Mouse (Mus musculus) adrenal gland, adult 8-10 months (tissue): ENCODE measurements at regions not wholly inside any gene's neighbourhood (a gene's known extent, or its start where the extent isn't known, plus 50 kb on each side); places are given as distances from the start of the nearest gene placed in this dataset.

Experiments used
- DNase-seq: peaks from one replicate; pipeline ENCODE4 v3.0.0; 2022

DNA sequence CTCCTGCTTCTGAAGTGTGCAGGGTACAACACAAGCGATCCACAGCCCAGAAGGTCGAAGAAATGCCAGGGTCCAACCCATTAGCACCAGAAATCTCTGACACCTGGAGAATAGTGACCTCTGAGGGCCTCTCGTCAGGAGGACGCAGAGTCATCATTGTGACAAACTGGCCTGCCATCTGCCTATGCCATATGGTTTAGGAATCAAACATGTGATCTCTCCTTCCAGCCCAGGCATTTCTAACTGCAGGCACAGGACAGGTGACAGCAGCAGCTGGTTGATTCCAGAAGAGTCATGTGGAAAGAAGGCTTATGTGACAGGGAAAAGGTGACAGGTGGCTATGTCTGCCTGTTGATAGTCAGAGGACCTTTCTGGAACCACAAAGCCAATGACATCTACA lies 476.0 kb upstream of the Vstm2b start:
- DNase-seq: no peak

DNA sequence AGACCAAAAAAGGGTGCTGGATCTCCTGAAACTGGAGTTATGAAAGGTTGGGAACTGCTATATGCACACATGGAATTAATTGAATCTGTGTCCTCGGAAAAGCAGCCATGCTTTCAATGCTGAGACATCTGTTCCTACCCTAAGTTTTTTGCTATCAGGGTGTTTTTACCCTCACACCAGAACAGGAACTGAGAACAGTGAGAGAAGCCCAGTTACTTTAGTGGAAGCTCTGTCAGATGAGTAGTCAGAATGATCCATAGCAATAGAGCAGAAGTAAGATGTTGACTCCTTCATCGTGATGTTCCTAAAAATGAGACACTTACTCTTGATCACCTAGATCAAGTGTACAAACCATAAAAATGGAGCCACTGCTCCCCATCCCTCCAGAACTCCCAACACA lies 468.7 kb upstream of the Vstm2b start:
- no peak for DNase-seq

DNA sequence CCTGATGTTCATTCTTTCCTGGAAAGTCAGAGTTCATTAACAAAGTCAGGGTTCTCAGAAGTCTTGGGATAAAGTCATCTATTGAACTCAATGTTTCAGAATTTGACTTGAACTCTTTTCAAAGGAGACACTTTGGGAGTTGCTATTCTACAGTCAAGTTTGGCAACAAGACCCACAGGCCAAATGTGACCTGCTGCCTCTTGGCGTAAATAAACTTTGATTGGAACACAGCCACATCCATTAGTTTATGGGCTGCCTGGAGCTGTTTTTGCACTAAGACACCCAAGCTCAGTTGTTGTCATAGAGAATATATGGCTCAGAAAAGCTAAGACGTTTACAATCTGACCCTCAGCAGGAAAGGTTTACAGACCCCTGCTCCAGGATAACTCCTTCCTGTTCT lies 464.2 kb upstream of the Vstm2b start:
- no peak for DNase-seq

DNA sequence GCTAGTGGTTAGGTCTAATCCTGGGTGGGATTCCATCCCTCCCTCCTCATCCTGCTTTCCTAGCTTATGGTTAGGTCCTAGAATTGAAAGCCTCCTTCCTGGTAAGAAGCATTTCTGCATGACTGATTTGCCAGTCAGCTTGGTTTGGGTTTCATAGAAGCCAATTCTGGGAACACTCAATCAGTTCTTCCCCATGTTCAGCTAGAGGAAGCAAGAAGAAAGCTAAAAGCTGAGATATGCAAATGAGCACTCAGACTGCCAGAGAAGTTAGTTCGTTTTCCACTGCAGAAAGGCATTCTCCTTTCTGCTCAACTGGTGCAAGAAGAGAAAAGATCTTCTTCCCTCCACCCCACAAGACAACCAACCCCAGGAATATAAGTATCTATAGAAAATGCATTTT lies 457.0 kb upstream of the Vstm2b start:
- no peak for DNase-seq

DNA sequence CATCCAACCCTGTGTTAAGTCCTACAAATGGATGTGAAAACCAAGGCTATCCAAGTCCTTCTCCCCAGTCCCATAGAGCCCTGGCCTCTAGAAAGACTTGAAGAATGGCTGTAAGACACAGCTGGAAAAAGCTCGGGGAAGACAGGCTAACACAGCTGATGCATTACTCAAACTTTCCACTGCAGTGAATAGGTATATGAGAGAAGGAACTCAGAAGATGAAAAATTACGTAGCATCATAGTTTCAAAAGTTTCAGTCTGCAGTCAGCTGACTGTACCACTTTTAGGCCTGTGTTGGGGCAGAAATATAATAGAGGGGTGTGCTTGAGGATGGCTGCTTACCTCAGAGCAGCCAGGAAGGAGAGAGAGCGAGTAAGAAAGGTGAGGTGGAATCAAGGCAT lies 456.3 kb upstream of the Vstm2b start:
- DNase-seq: no peak

DNA sequence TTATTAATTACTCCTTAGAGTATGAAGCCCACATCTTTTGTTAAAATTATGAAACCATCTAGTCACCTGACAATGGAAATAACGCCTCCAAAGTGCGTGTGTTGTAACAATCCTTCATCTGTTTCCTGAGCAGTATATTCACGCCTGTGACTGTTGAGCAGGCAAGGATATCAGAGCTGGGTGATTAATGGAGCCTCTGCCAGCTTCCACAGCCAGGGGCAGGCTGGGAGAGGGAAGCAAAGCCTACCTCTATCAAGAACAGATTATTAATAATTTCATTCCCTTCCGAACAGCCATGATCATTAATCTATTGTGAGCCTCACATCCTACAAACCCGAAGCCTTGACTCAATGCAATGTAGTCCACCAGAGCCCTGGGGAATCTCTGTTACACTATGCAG lies 431.7 kb upstream of the Vstm2b start:
- no peak for DNase-seq

DNA sequence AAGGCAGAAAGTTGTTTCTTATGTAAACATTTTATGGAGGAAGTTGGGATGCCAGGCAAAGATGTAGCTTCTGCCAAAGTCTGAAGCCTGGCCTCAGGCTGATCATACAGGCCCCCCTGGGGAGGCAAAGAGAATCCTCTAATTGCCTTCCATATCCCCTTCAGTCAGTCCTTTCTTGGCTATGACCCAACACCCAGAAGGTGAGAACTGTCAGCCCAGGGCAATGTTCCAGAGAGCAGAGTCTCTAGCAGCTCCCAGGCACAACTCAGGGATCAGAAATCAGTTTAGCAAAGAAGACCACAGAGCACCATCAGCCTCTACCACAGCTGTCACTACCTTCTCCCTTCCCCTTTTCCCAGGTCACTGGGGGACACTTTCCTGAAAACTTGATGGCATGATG lies 410.9 kb upstream of the Vstm2b start:
- no peak for DNase-seq

DNA sequence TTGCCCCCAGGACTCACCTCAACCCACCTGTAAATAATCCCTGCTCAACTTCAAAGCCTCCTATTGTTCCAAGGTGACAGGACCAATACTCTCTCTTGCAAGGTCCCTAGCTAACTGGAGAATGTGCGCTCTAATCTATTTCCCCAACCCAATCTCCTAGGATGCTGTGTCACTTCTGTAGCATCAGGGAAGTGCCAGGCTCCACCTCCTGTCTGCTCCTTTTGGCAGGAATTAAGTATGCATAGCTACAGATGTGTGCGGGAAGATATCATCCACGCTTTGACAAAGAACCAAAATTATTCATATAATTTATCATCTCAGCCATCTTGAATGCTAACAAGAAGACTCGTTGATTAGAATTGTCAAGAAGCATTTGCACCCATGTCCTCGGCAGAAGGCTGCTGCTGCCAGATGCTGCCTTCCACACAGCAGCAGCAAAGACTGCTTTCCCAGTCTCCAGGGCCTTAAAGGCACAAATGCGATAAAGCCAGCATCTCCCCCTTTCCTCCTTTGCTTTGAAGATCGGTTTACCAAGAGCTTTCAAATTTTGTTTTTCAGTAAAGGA lies 375.3 kb upstream of the Vstm2b start:
- DNase-seq: no peak

DNA sequence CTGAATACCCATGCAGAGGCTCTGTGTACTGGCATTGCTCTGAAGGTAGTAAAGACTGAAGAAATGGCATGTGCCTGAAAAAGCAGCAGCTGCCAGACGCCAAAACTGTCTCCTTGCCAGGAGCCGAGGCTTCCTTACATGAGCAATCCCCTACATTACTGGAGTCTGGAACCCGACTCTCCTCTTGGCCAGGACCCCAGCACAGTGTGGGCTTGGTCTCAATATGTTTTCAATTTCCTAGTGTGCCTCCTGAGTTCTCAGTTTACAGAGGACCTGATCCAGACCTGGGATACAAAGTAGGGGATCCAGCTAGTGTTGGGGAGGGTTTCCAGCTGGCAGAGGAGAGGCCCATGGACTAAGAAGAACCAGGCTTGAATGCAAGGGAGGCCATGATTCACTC lies 361.5 kb upstream of the Vstm2b start:
- DNase-seq: no peak

DNA sequence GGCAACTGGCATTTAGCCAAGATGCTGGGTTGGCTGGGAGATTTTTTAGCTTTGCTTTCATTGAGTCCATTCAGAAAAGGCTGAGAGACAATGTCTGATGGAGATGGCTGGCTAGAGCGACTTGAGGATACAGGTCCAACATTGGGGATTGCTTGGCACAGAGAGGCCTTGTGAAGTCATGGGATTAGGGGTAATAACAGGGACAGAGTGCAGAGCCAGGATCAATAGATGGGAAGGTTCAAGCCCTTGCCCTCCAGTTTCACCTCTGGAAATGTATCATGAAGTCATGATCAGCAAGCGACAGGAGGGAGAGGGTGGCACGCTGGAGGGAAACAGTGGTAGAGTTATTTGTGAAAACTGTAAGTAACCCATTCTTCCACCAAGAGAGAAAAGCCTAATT lies 360.5 kb upstream of the Vstm2b start:
- DNase-seq: no peak

DNA sequence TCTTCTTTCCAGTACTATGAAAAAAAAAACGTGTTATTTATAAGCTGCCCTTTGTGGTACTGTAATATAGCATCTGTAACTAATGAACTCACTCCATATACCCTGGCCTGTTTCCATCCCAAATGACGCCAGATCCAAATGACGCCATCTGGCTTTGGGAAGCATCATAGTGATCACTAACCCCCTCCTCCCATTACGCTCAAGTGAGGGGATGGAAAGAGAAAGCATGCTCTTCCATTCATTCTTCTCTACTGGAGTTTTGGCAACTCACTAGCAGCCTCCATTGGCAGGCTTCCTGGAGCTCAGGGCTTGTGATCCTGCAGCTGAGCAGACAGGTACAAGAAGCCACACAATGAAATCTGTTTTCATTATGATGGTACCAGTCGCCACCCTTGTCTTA lies 358.3 kb upstream of the Vstm2b start:
- no peak for DNase-seq

DNA sequence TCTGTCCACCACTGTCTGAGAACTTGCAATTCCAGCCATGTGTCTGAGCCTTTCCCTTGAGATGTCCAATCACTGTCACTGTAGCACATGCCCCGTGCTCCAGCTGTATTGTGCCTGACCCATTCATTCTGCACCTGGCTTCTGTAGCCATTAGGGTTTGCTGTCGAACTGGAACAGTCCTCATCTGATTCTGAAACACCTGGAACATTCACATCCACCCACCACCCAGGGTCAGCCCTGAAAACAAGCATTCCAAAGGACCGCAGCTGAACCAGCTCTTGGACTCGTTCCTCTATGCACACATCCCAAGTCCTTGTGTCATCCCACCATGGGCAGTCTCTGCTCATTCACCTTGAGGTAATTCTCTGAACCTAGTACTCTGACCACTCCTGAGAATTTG lies 356.8 kb upstream of the Vstm2b start:
- no peak for DNase-seq

DNA sequence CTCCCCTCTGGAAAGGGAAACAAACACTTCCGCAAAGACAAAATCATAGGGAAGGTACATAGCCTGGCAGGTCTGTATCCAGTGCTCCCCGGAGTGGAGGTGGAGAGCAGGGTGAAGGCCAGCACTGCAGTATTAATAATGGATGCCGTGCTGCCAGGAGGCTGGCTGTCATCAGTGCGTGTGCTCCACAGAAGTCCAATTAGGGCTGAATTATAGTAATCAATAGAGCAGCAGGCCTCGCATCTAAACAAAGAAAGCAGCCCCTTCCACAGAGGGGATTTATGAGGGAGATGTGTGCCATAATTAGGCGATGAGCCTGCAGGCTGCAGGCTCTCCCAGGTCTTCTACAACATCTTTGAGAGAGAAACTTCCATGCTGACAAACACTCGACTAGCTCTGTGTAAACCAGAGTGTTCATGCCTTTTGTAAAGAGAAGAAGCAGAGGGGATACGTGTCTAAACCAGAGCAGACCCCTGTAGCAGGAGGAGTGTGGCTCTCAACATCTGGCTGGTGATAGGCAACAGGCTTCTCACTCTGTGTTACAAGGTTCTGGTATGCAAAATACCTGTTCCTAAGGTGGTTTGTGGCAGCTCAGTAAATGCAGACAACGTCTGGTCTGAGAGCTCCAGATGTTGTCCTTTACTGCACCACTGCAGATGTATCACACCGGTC lies 334.5 kb upstream of the Vstm2b start:
- no peak for DNase-seq

DNA sequence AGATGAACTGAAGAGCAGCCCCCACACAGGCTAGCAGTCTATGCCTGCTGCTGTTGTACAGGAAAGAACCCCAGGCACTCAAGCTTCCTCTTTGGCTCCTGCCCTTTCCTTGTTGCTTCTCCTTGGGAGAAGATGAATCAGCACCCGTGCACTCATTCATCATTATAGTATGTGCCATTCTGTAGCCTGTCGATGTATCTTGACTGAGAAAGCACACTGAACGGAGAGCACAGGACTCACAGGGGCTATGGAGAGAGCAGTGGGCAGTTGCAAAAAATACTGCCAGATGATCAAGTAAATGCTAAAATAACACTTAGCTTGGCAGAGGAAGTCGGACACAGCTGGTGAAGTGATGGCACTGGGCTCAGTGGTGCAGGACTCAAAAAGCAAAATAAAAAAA lies 322.2 kb upstream of the Vstm2b start:
- DNase-seq: no peak

DNA sequence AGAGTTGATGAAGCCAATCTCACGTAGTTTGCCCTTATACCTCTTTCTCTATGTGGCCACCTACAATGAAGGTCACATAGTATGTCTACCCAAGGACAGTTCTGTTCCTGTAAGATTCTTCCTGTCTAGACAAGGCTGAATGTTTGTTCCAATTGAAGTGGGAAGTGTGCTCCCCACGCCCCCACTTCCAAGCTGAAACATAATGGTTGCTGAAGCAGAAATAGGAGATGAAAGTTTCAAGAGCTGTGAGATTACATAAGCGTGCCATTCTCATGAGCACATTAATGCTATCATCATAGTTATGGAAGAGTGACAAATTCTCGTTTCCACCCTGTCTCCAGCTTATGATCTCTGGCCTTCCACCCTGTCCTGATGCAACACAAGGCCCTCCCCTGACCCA lies 320.8 kb upstream of the Vstm2b start:
- DNase-seq: no peak

DNA sequence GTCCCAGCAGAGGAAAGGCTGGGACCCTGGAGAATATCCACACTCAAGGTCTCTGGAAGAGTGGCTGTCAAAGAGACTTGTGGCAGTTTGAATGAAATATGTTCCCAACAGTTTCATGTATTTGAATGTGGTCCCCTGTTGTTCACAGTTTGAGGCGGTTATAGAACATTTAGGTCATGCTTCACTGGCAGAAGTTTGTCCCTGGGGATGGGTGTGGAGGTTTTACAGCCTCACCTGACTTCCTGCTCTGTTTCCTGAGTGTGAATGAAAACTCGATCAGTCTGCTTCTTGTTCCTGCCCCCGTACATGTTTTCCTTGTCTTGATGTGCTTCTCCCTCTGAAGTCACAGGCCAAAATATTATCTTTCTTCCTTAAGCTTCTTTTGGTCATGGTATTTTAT lies 277.4 kb upstream of the Vstm2b start:
- no peak for DNase-seq

DNA sequence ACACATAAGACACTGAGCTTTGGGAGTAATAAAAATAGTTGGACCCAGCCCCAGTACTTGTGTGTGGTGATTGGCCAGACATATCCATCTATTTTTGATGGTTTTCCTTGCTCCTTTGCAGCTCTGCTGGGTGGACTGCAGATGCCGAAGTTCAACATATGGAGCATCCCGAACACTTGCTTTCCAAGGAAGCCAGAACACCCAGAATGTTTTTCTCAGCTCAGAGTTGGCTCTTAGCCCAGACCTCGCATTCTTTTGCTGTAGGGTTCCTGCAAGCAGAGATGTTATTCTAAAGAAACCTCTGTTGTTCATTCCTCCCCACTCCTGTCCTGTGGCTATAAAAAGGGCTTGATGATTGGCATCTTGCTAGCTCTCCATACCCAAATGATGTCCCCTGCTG lies 275.3 kb upstream of the Vstm2b start:
- DNase-seq: no peak

DNA sequence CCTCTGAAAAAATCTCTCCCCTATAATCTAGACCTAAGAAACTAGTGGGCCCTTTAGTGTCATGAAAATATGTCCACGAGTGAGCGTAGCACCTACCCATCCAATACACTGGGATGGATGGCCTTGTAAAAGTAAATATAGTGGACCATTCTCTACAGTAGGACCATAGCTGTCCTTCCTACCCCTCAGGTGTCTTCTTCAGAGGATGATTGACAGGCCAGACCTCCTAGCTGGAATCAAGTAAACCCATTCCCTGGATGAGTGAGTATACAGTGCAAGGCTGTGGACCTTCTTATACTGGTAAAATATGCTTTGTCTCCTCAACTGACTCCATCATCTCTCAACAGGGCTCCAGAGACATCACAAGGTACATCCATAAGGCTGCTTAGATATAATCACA lies 274.8 kb upstream of the Vstm2b start:
- no peak for DNase-seq

DNA sequence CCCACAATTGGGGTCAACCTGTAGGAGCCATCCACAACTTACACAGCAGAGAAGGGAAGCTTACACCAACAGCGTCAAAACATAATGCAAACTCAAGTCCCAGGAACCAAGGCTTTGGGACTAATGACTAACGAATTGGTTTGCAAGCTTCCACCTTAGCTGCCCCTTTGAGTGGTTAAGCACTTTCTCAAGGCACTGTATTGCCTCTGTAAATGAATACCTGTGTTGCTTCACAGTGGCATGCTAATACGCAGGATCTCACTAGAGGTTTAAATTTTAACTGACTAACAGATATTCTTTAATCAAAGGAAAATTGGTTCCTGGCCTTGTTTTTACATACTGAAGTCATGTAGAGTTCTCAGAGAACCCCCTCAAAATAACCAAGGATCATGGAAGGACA lies 261.8 kb upstream of the Vstm2b start:
- DNase-seq: no peak

DNA sequence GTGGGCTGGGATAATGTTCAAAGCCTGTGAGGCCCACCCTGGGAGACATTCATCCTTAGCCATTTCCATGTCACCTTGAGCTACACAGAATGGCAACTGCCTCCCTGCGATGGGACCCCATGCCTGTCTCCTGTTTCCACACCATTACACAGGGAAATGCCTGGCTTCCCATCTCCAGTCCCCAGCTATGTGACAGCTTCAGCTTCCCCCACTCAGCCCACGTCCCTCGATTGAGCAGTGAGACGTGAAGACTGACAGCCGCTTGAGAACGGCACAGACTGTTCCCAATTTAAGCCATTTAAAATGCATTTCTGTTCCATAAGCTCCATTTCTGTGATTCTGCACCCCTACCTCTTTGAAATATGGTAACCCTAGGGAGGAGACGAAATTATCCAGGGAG lies 243.1 kb upstream of the Vstm2b start:
- DNase-seq: no peak

DNA sequence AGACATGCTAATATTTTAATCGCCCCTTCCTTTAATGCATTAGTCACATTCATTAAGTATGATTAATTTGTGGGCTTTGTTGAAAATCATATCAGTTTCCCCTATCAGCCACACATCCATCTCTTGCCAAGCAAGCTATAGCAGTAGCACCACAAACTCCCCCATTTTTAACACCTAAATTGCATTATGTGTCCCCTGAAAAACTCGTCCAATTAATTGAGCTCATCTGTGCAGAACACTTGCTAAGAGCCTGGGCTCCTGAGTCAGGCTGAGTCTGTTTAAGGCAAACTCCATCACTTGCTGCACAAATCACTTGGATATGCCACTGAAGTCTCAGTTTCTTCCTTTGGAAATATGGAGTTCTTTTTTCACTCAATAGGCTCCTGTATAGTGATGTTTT lies 242.7 kb upstream of the Vstm2b start:
- no peak for DNase-seq

DNA sequence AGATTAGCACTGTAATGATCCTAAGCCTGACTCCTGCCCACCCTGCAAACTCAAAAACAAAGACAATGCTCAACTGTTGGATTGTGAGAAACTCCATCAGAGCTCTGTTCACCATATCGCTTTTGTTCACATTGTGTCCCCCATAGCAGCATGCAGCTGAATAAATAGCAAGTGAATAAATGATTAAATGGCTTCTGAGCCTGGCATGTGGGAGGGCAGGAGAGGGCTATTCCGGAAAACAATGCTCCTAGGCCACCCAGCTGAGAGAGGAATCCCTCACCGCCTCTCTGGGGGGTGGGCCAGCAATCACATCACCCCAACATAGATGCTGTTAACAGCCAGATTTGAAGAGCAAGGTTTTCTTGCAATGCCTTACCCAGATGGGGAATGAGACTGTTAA lies 238.5 kb upstream of the Vstm2b start:
- no peak for DNase-seq

DNA sequence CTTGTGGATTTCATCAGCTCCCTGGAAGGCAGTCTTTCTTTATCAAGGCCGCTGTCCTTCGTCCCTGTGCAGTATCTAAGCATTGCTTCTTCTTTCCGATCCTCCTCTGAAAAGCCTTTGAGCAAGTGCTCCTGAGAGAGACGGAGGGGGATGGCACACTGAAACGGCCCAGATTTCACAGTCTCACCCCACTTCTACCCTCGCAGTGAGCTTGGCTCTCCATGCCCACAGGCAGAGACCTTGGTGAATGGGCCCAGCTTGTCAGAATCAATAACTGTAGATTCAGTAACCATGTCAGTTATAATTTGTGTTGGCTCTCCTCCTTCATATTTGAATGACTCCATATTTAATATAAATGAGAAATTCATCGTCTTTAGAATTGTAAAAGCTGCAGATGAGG lies 234.3 kb upstream of the Vstm2b start:
- no peak for DNase-seq

DNA sequence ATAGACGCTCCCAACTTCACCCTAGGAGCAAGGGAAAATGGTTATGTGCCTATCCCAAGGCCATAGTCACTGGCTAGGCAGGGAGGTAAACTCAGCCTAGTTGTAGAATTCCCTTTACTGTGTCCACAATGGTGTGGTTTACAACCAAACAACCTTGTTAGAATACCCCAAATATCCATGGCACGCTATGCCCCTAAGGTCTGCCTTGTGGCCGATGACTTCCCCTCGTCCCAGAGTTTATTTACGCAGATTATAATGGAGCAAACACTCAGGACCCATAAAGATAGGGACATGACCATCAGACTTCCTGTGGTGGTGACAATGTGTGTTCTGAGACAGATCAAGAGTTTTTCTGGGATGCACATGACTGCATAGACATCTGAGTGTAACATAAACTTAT lies 231.5 kb upstream of the Vstm2b start:
- no peak for DNase-seq

DNA sequence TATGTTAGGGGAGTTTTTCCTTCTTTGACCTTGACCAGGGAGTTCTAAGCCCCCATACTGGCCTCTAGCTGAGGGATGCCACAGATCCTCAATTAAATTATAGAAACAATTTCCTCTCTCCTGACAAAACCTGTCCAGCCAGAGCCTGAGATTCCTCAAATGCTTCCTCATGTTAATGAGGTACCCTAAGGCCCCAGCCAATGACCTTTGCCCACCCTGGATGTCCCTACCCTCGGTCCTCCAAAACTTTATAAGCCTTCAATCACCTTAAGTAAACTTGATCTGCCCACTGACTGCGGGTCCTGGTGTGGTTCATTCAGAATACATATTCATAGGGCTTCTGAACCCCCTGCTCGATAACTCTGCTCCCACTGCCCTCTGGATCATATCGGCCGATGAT lies 227.7 kb upstream of the Vstm2b start:
- no peak for DNase-seq
